Mouse (Mus musculus): ENCODE results near the gene Map3k7cl. TPM values are rescaled to one million over a fixed set of nuclear protein-coding genes. Genes with fewer than 3 reads are reported as not detected.

The Map3k7cl gene
- polyA plus RNA-seq, 1 experiment, result 1.3 TPM

GRCm38 (mm10) chr16:87556320-87556719, 3.2 kb downstream of the Map3k7cl start:
- H3K27ac ChIP-seq (ENCODE audit: control insufficient read depth, insufficient read depth, low read depth, low read length), result no peak overlapping the region
- H3K27me3 ChIP-seq (ENCODE audit: control insufficient read depth, insufficient read depth, low read length), result no peaks in the 10 kb centered on the region
- no peak for TF ChIP-seq POLR2A (IDR thresholded peaks at IDR 0.05; ENCODE audit: control insufficient read depth, low read depth, low read length)
- no peak for TF ChIP-seq CTCF (IDR thresholded peaks at IDR 0.05; ENCODE audit: control insufficient read depth, insufficient read depth, insufficient replicate concordance, low read depth, low read length)
- peaks cover 4% of the 10 kb centered on the region; the same call in 1 of the 2 replicates for H3K4me1 ChIP-seq (ENCODE audit: control insufficient read depth, insufficient read depth, low read length)
- no peaks in the 10 kb centered on the region for H3K36me3 ChIP-seq (ENCODE audit: control insufficient read depth, insufficient read depth, low read length)
- H3K4me3 ChIP-seq (ENCODE audit: control insufficient read depth, low read depth, low read length), result no peak overlapping the region

- Histone ChIP-seq H3K27ac (ENCODE audit: control insufficient read depth, insufficient read depth, low read depth, low read length) (no peak overlapping the region), H3K27me3 (ENCODE audit: control insufficient read depth, insufficient read depth, low read length) (no peaks in the 10 kb centered on the region), H3K36me3 (ENCODE audit: control insufficient read depth, insufficient read depth, low read length) (no peaks in the 10 kb centered on the region)
Observed at GRCm38 (mm10) chr16:87561501-87561900, 8.4 kb downstream of the Map3k7cl start.

GRCm38 (mm10) chr16:87563524-87563923, 10.4 kb downstream of the Map3k7cl start:
- Histone ChIP-seq H3K4me3 (ENCODE audit: control insufficient read depth, low read depth, low read length) (no peak overlapping the region), H3K36me3 (ENCODE audit: control insufficient read depth, insufficient read depth, low read length) (no peaks in the 10 kb centered on the region), H3K4me1 (ENCODE audit: control insufficient read depth, insufficient read depth, low read length) (no peaks in the 10 kb centered on the region), H3K27ac (ENCODE audit: control insufficient read depth, insufficient read depth, low read depth, low read length) (no peak overlapping the region), H3K27me3 (ENCODE audit: control insufficient read depth, insufficient read depth, low read length) (no peaks in the 10 kb centered on the region)
- TF ChIP-seq POLR2A (IDR thresholded peaks at IDR 0.05; ENCODE audit: control insufficient read depth, low read depth, low read length) (no peak), CTCF (IDR thresholded peaks at IDR 0.05; ENCODE audit: control insufficient read depth, insufficient read depth, insufficient replicate concordance, low read depth, low read length) (no peak)

More at GRCm38 (mm10) chr16:87561501-87561900, 8.4 kb downstream of the Map3k7cl start:
- Histone ChIP-seq H3K4me3 (ENCODE audit: control insufficient read depth, low read depth, low read length) (no peak overlapping the region), H3K4me1 (ENCODE audit: control insufficient read depth, insufficient read depth, low read length) (no peaks in the 10 kb centered on the region)
- no peak for TF ChIP-seq CTCF (IDR thresholded peaks at IDR 0.05; ENCODE audit: control insufficient read depth, insufficient read depth, insufficient replicate concordance, low read depth, low read length)
- TF ChIP-seq POLR2A (IDR thresholded peaks at IDR 0.05; ENCODE audit: control insufficient read depth, low read depth, low read length), result no peak

- Histone ChIP-seq H3K36me3 (ENCODE audit: control insufficient read depth, insufficient read depth, low read length) (no peaks in the 10 kb centered on the region), H3K27ac (ENCODE audit: control insufficient read depth, insufficient read depth, low read depth, low read length) (no peak overlapping the region), H3K27me3 (ENCODE audit: control insufficient read depth, insufficient read depth, low read length) (no peaks in the 10 kb centered on the region), H3K4me3 (ENCODE audit: control insufficient read depth, low read depth, low read length) (no peak overlapping the region), H3K4me1 (ENCODE audit: control insufficient read depth, insufficient read depth, low read length) (no peaks in the 10 kb centered on the region)
- TF ChIP-seq CTCF (IDR thresholded peaks at IDR 0.05; ENCODE audit: control insufficient read depth, insufficient read depth, insufficient replicate concordance, low read depth, low read length) (no peak), POLR2A (IDR thresholded peaks at IDR 0.05; ENCODE audit: control insufficient read depth, low read depth, low read length) (no peak)
Observed at GRCm38 (mm10) chr16:87564564-87564963, 11.4 kb downstream of the Map3k7cl start.

GRCm38 (mm10) chr16:87567572-87567971, 14.4 kb downstream of the Map3k7cl start:
- Histone ChIP-seq H3K4me1 (ENCODE audit: control insufficient read depth, insufficient read depth, low read length) (no peaks in the 10 kb centered on the region), H3K27me3 (ENCODE audit: control insufficient read depth, insufficient read depth, low read length) (no peaks in the 10 kb centered on the region), H3K36me3 (ENCODE audit: control insufficient read depth, insufficient read depth, low read length) (no peaks in the 10 kb centered on the region), H3K27ac (ENCODE audit: control insufficient read depth, insufficient read depth, low read depth, low read length) (no peak overlapping the region), H3K4me3 (ENCODE audit: control insufficient read depth, low read depth, low read length) (no peak overlapping the region)
- TF ChIP-seq POLR2A (IDR thresholded peaks at IDR 0.05; ENCODE audit: control insufficient read depth, low read depth, low read length) (no peak), CTCF (IDR thresholded peaks at IDR 0.05; ENCODE audit: control insufficient read depth, insufficient read depth, insufficient replicate concordance, low read depth, low read length) (no peak)

GRCm38 (mm10) chr16:87568241-87568640, 15.1 kb downstream of the Map3k7cl start:
- Histone ChIP-seq H3K27me3 (ENCODE audit: control insufficient read depth, insufficient read depth, low read length) (no peaks in the 10 kb centered on the region), H3K4me3 (ENCODE audit: control insufficient read depth, low read depth, low read length) (no peak overlapping the region), H3K27ac (ENCODE audit: control insufficient read depth, insufficient read depth, low read depth, low read length) (no peak overlapping the region), H3K36me3 (ENCODE audit: control insufficient read depth, insufficient read depth, low read length) (no peaks in the 10 kb centered on the region), H3K4me1 (ENCODE audit: control insufficient read depth, insufficient read depth, low read length) (no peaks in the 10 kb centered on the region)
- TF ChIP-seq CTCF (IDR thresholded peaks at IDR 0.05; ENCODE audit: control insufficient read depth, insufficient read depth, insufficient replicate concordance, low read depth, low read length) (no peak), POLR2A (IDR thresholded peaks at IDR 0.05; ENCODE audit: control insufficient read depth, low read depth, low read length) (no peak)

- Histone ChIP-seq H3K27me3 (ENCODE audit: control insufficient read depth, insufficient read depth, low read length) (no peaks in the 10 kb centered on the region), H3K4me3 (ENCODE audit: control insufficient read depth, low read depth, low read length) (no peak overlapping the region), H3K36me3 (ENCODE audit: control insufficient read depth, insufficient read depth, low read length) (no peaks in the 10 kb centered on the region), H3K4me1 (ENCODE audit: control insufficient read depth, insufficient read depth, low read length) (no peaks in the 10 kb centered on the region), H3K27ac (ENCODE audit: control insufficient read depth, insufficient read depth, low read depth, low read length) (no peak overlapping the region)
- TF ChIP-seq CTCF (IDR thresholded peaks at IDR 0.05; ENCODE audit: control insufficient read depth, insufficient read depth, insufficient replicate concordance, low read depth, low read length), result no peak
- no peak for TF ChIP-seq POLR2A (IDR thresholded peaks at IDR 0.05; ENCODE audit: control insufficient read depth, low read depth, low read length)
Observed at GRCm38 (mm10) chr16:87569576-87570105, 16.5 kb downstream of the Map3k7cl start.

Measured in testis, adult 2 months (tissue).